Mouse (Mus musculus): Measurements from ENCODE around the gene Atg2a.
"Not testable (repeated sequence)": the region's sequence is repeated elsewhere in the genome, so short reads cannot be mapped to it uniquely, and the experiment has no call there.

The Atg2a gene

DNA sequence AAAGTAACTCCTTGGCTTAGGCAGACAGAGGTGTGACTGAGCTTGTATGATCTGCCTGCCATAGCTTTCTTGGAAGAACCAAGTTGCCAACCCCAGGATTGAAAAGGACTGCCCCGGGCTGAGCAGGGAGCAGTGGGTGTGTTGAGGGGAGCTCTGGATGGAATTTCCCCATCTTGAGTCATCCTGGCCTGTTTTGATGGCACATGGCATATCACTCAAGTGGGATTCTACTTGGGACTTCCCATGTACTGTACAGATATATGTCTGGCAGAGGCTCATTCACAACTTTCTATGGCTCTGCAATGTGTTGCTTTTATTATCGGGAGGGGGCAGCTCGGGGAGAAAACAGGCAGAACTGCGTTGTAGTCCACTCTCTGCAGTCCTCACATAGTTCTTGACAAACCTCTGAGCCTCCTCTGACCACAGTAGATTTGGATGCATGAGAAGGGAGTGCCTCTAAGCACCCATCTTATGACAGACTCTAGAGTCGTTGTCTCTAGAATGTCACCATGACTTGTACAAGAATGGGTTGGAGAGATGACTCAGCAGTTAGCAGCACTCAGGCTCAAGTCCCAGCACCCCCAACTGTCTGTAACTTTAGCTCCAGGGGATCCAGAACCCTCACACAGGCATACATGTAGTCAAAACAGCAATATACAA is 55.2 kb downstream of the Atg2a start:
- DNase-seq (ENCODE audit: low spot score in 2 of 2) = no peak

DNA sequence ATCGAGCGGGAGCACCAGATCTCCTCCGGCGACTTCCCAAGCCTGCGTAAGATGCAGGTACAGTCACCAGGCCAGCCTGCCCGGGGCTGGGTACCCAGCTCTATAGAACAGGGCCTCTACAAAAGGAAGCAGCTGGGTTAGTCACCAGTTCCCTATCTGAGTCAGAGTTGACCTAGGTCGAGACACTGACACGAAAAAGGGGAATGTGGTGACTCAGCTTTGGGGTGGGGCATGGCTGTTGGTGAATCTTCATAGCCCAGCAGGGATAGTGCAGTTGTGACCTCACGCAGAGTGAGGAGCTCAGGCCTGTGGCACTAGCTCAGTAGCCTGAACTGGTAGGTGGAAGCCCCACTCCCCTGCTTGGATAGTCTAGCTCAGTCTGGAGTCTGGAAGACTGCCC is 56.2 kb downstream of the Atg2a start:
- DNase-seq (ENCODE audit: low spot score in 2 of 2) = no peak

DNA sequence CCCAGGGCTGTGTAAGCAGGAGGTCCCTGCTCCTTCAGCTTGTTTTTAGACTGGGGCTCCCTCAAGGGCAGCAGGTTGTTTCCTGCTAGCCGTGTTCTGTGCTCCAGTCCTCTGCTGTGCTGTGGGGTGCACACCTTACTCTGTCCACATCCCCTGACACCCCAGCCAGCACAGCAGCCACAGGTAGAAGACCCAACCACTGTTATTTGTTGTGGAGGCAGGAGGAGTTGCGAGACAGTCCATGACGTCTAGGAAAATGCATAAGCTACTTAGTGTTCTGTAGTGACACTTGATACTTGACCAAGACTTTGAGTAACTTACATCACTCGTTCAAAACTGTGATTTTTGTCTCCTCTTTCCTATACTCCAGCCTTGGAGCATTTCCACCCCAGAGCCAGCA is 57.5 kb downstream of the Atg2a start:
- no peak for DNase-seq (ENCODE audit: low spot score in 2 of 2)

DNA sequence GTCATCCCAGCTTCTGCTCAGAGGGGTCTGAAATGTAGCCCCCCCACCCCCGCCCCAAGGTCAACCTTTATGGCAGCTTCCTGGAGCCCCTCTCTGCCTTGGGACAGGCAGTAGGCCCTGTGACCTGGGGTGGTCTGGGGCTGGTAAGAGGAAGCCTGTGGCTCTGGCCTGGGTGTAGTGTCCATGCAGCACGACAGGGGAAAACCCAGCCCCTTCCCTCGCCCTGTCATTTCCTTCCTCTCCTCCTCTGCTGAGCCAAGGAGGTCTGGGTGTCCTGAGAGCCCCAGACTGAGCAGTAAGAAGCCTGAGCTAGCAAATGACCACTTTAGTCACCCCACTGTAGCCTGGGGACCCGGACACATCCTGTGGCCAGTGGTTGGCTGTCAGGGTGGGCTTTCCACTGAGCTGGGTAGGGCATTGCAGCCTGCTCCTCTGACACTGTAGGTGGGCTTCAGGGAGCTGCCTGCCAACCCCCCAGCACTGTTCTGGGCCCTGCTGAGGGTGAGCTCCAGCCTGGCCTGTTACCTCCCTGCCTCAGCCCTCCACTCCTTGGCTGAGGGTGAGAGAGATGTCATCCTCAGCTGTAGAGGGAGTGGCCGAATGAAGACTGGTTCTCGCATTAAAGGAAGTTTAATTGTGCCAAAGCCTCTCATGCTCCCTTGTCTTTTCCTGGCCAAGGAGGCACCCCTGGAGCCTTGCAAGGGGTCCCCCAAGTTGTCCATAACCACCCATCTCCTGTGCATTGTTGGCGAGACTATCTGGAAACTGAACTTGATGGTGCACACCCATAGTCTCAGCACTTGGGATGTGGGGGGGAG is 58.2 kb downstream of the Atg2a start:
- DNase-seq (ENCODE audit: low spot score in 2 of 2) = no peak

DNA sequence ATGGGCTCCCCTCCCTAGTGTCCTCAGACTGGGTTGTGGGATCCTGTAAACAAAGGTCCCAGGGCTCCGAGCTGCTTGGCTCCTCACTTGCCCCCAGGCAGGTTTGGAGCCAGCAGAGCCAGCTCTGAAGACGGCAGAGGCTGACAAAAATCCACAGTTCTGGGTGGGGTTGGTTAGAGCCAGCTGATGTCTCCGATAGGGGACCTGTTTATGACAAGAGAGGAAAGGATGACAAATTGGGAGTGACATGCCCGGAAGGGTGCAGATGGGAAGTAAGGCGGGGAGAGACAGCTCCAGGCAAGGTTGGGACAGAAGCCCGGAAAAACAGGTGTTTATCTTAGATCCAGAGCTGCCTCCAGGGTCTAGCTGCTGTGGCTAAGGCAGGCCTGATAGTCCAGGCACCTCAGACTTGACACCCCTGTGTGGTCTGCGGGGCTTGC is 59.0 kb downstream of the Atg2a start:
- peak in 1 of 2 experiments; percentile 30 for DNase-seq (ENCODE audit: low spot score in 2 of 2)

DNA sequence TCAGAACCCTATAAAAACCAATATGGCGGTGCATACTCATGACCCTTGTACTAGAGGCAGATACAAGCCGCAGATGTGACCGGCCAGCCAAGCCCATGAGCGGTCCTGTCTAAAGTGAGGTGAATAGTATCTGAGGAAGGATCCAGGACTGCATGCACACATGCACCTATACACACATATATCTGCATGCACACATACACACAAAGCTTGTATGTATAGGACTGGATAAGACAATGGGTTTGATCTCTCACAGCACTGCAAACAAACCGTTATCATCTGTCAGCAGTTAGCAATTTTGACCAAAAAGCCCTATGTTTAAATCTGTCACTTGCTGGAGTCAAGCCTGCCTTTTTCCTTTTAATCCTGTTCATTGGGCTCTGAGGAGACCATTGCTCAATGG is 60.6 kb downstream of the Atg2a start:
- DNase-seq (ENCODE audit: low spot score in 2 of 2) = no peak

DNA sequence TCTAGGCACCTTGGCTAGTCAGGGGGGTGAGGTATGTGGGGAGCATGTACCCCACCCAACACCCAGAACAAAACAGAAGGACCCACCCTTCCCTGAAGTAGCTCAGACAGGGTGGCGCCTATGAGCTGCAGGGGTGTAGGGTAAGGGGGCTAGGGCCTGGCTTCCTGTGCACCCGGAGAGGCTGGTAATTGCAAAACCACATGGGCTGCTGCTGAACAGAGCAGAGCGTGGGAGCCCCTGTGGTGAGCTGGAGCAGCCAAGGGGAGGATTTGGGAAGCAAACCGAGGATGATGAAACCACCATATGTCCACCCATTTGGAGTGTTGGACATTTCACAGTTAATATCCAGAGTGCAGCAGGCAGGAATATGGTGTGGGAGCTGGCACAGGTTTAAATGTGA is 61.1 kb downstream of the Atg2a start:
- DNase-seq (ENCODE audit: low spot score in 2 of 2) = peak in 1 of 2 experiments; percentile 71

DNA sequence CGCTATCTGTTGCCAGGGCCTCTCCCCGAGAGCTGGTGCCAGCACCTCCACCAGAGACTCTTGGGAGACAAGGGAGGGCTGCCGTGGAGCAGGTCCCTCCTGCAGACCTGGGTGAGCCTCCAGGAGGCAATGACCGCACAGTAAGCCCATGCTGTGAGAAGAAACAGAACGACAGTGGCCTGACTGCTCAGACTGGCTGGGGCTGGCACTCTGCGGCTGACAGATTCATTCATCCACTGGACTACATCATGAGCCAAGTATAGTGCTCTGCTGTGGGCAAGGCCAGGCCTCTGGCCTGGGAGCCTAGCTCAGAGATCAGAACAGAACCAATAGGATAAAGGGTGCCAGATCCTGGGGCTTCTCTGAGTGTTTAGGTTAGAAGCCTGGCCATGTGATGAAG is 62.4 kb downstream of the Atg2a start:
- DNase-seq (ENCODE audit: low spot score in 2 of 2) = no peak

DNA sequence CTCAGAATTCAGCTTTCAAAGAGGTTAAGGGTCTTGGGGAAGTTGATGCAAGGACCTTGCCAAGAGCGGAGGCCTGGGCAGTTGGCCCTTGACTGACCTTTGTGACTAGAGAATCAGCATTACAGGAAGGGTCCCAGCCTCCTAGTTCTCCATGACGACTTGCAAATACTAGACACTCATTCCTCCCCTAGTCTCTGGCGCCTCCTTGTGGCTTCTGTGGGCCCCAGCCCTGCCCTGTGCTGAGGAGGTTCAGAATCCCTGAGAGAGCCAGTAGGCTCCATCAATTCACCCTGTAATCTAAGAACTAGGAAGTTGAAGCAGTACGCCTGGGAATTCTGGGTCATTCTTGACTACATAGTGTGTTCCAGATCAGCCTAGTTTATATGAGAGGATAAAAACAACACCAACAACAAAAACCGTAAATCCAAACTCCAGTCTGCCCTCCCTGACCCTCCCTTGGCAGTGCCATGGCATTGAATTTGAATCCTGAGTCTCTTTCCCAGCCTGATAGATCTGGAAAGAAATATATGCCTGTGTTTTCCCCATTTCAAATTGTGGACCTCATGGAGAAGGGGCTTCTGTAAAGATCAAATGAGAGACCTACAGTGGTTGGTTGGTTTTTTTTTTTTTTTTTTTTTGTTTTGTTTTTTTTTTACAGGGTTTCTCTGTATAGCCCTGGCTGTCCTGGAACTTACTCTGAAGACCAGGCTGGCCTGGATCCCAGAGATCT is 63.5 kb downstream of the Atg2a start:
- peak; percentile 81 to 88 for DNase-seq (ENCODE audit: low spot score in 2 of 2)

DNA sequence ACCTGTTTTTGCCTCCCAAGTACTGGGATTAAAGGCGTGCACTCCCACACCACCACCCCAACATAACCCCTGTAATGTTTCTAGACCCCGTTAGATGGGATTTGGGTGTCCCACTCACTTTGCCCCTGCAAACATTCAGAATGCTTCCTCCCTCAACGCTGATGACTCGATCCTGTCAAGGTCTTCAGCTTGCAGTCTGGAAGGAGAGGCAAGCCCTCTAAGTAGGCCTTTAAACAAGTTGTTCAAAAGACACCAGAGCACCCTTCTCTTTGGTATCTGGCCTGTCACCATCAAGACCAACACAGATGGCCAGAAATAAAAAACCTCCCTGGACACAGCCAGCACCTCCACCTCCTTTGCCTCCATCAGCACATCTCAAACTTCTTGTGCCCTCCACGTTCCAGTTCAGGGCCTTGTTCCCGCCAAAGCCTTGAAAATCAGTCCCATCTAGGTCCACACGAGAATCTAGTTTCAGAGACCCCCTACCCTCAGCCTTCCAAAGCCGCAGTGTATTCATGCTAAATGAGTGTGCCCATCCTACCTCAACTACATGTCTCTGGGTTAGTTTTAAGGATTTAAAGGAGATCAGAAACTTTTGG is 64.1 kb downstream of the Atg2a start:
- no peak for DNase-seq (ENCODE audit: low spot score in 2 of 2)

DNA sequence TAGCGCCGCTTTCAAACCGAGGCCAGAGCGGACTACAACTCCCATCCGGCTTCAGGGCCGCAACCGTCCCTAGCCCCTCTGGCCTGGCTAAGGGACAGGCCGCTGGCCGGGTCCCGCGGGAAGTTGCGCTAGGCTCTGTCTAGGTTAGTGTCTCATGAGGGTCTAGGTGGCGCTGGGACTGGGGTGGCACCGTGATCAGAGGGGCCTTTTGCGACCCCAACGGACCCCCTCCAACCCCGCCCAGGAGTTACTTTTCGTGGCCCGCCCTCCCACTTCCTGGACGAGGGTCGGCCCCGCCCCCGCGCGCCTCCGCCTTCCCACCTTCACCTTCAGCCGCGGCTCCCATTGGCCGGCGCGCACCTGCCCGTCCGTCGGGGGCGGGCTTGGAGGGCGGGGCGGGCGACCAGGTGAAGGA is 64.7 kb downstream of the Atg2a start, which contains the start of gene Cdc42bpg:
Gene Cdc42bpg, plus strand, starts transcription at position 320 of the 415 bp plus-strand sequence.
- peak; percentile 39 to 66 for DNase-seq (ENCODE audit: low spot score in 2 of 2)

DNA sequence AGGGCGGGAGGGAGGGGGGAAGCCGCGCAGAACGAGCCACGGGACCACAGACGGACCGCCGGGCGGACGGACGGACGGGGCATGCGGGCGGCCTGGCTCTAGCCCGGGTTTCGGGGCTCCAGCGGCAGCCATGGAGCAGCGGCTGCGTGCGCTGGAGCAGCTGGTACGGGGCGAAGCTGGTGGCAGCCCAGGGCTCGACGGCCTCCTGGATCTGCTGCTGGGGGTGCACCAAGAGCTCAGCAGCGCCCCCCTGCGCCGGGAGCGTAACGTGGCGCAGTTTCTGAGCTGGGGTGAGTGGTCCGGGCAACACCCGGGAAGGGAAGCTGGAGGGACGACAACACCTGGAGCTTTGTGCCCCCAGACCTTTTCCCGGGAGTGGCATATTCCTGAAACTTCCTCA is 65.1 kb downstream of the Atg2a start:
- peak; percentile 63 to 88 for DNase-seq (ENCODE audit: low spot score in 2 of 2)

DNA sequence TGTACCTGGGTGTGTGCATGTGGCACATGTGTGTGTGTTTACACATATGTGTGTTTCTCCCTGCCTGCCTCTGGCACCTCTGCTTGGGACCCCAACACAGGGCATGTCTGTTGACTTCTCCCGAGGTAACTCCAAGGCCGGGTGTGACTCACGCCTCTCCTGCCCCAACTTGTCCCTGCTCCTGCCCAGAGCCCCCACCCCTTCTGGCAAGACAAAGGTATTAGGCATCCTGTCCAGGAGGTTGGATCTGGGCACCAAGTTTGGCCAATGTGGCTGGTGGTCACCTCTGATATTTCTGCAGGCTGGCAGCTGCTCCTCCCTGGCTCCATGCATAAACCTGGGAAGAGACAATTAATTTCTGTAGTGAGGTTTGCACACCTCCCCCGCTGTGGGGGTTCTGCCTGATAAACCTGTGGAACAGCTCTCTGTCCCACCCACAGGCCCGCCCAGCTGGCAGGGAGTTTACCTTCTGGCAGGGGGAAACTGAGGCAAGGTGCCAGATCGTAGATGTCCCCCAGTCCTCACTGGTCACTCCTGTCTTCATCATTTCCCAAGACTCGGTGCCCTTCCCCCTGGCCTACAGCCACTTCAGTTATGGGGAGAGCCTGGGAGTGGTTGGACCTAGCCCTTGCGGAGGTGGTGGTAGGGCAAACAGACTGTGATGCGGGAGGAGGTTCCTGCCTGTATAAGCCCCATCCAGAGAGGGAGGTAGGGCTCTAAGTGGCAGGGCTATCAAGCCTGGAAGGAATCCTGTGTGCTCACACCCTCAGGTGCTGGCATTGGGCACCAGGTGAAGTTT is 66.5 kb downstream of the Atg2a start:
- DNase-seq (ENCODE audit: low spot score in 2 of 2) = no peak

DNA sequence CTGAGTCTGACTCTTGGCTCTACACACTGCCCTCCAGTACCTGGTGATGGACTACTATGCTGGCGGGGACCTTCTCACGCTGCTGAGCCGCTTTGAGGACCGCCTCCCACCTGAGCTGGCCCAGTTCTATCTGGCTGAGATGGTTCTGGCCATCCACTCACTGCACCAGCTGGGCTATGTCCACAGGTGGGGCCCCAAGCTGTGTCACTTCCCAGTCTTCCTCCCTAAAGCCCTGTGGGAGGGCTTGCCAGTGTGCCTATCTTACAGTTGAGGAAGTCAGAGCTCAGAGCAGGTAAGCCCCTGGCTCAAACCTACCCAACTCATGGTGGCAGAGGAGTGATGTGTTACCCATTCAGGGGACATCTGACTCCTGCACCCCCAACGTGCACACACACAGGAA is 68.7 kb downstream of the Atg2a start:
- no peak for DNase-seq (ENCODE audit: low spot score in 2 of 2)

DNA sequence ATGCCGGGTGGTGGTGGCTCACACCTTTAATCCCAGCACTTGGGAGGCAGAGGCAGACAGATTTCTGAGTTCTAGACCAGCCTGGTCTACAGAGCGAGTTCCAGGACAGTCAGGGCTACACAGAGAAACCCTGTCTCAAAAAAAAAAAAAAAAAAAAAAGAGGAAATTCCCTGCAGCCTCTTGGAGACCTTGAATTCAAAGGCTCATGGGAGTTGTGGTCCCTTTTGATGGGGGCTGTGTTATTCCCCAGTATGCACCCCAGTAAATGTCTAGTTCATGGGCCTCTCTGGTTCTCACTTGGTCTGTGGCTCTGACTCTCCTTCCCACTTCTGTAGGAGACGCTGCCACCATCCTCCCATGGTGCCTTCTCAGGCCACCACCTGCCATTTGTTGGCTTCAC is 70.3 kb downstream of the Atg2a start:
- DNase-seq (ENCODE audit: low spot score in 2 of 2) = not testable (repeated sequence)

Data from cerebellum, postnatal 4 days (tissue).